Mouse (Mus musculus) kidney, postnatal 4 days (tissue): Measurements from ENCODE around the gene Efcab5.
"Not testable (repeated sequence)": the region's sequence is repeated elsewhere in the genome, so short reads cannot be mapped to it uniquely, and the experiment has no call there.

Experiments used
- DNase-seq, 2 experiments: peaks; one replicate each; pipeline ENCODE4 v3.0.0; 2021; ENCODE audit warnings: mixed read lengths in 2 of 2

Gene Efcab5

DNA sequence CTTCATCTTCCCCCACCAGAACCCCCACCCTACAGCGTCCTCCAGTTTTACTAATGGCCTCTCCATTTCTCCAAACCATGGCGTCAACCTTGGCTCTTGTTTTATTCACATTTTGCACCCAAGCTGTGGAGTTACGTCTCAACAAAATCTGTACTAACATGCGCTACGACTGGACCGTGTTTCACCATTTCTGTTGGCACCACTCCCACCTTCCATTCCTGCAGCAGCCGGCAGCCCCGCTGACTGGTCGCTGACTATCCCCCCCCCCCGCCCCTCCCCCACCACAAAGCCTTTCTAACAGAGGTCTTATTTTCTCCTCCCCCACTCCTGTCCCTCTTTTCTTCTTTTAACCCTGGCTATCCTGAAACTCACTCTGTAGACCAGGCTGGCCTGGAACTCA, 93.6 kb downstream of the Efcab5 start:
- peak in 1 of 2 experiments; percentile 46 for DNase-seq

GRCm38 (mm10) chr11:77094136-77094535, 94.6 kb downstream of the Efcab5 start:
- peak; percentile 33 to 52 for DNase-seq

DNA sequence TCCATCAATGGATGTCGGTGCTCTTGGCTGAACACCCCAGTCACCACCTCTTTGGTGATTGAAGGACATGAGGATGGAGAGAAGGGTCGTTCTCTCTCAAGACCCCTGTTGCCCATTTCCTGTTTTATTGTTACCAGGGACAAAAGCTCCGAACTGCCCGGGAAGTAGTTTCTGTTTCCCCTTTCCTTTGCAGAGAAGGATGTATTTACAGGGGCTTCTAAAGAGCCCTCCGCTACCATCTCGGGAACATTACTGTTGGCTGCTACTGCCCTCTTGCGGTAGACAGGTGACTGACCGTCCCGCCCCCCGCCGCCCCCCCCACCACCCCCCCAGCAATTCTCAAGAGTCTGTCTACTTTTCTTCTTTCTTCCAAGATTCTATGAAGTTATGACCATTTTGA, 95.6 kb downstream of the Efcab5 start:
- DNase-seq = peak; percentile 70 to 76

DNA sequence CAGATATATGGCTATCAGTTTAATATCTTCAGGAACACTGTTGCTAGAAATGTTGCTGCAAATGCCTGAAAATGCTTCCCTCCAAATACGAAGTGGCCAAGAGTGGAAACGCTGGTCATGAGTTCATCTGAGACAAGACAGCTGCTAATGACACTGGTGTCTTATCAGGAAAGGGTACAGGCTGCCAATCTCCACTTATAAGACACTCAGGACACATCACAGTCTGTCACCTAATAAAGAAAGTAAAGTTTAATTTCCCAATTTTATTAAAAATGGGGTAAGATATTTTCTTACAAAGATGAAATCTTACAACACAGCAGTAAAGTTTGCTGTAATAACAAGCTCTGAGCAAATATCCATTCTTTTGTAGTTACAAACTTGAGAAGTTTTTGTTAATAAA, 99.6 kb downstream of the Efcab5 start:
- DNase-seq = no peak

DNA sequence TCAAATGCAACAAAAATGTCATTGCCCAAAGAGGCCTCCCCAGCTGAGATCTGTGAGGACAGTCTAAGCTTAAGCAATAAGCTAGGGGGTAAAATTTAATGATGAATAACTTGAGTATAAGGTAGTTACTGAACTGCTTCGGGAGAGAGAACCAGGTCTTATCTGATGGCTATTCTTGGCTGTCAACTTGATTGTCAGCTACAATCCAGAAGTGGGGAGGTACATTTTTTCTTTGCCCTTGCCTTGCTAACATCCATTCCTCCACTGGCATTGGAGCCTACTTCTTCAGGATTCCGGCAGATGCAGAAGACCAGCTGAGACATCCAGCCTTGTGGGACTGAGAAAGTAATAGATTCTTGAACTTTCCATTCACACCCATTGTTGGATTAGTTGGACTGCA, 101.8 kb downstream of the Efcab5 start:
- no peak for DNase-seq

- no peak for DNase-seq
Measured at GRCm38 (mm10) chr11:77084001-77084682, 104.6 kb downstream of the Efcab5 start.

DNA sequence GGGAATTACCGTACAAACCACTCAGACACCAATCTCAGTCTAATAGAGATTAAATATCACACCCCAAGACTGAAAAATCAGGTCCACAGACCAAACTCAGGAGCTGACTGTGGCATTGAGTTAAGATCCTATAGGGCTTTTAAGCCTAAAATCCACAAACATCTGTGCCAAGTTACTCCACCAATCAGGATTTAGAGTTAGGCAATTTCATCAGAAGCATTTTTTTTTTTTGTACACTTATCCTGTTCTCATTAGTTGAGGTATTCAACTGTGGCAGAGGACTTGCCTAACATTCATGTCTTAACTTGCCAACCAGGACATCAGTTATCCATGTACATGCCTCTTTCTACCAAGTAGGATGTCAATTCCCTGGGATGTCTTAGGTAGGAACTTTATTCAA, 109.4 kb downstream of the Efcab5 start:
- no peak for DNase-seq

GRCm38 (mm10) chr11:77078273-77079134, 110.3 kb downstream of the Efcab5 start, which contains the start of gene Nsrp1:
Gene Nsrp1 (minus strand): TSS chr11:77078435.
- peak; percentile 95 to 96 for DNase-seq

- peak; percentile 24 to 58 for DNase-seq
Measured at GRCm38 (mm10) chr11:77077792-77078191, 111.0 kb downstream of the Efcab5 start.

DNA sequence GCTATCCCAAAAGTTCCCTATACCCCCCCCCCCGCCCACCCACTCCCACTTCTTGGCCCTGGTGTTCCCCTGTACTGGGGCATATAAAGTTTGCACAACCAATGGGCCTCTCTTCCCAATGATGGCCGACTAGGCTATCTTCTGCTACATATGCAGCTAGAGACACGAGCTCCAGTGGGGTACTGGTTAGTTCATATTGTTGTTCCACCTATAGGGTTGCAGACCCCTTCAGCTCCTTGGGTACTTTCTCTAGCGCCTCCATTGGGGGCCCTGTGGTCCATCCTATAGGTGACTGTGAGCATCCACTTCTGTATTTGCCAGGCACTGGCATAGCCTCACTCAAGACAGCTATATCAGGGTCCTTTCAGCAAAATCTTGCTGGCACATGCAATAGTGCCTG, 111.4 kb downstream of the Efcab5 start:
- not testable (repeated sequence) for DNase-seq

- DNase-seq = peak; percentile 56 to 57
Measured at GRCm38 (mm10) chr11:77070721-77071120, 118.0 kb downstream of the Efcab5 start.

GRCm38 (mm10) chr11:77068825-77069224, 119.9 kb downstream of the Efcab5 start:
- DNase-seq = no peak

GRCm38 (mm10) chr11:77063406-77063805, 125.4 kb downstream of the Efcab5 start:
- DNase-seq = no peak

GRCm38 (mm10) chr11:77061951-77062350, 126.8 kb downstream of the Efcab5 start:
- peak; percentile 16 to 22 for DNase-seq

DNA sequence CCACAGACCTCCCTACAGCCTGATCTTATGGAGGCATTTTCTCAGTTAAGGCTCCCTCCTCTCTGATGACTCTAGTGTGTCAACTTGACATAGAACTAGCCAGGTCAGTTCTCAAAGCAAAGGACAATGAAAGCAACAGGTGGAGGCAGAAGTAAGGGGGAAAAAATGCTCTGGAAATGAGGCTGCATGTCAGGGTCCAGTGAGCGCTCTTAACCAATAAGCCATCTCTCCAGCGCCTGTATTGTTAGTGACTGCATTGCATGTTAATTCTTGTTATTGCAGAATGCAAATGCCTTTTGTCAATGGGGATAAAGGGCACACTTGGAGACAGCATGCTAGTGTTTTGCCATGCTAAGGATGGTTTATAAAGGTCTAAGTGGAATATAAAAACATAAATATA, 146.0 kb downstream of the Efcab5 start:
- DNase-seq = no peak

GRCm38 (mm10) chr11:77041891-77042290, 146.9 kb downstream of the Efcab5 start:
- DNase-seq = no peak
